ENCODE assay signal across 9 mouse cellular contexts in the genomic region with DNA sequence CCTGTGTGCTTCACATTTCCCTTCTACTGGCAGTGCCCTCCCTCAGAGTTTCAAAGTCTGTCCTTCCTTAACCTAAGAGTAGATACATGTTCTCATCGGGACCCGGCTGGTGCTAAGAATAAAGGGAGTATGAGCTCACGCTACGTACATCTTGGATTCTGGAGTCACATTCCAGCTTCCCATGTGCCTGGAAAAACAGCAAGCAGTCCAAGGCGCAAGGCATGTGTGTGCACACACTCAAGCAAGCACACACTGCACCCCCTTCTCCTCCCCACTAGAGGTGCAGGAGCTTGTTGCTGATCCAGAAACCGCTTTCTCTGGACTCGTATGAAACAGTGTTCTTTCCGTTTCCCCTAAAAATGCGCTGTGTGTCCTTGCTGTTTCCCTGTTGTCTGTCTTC. TPM values are rescaled to one million over a fixed set of nuclear protein-coding genes. Genes with fewer than 3 reads are reported as not detected.
A peak's percentile ranks its signal among the peaks of the same experiment; 100 is the strongest.
DNase-seq lines count a peak whose midpoint lies in the region; ATAC-seq lines count a peak whose summit lies in the region.
"Had no signal": no experiment of that assay in that cellular context is flagged by ENCODE, and none has a peak within 500 bp of the region (broad histone marks: within the 10 kb centered on the region; RNA-seq: fewer than 3 reads in every experiment).

No protein-coding gene starts in this region.

- peak; percentile 68 for ATAC-seq in heart, embryonic 14.5 days (ENCODE audit: insufficient number of reproducible peaks, insufficient read depth, low FRiP score, low read depth)
- ATAC-seq in hindbrain, embryonic 12.5 days (ENCODE audit: low FRiP score), result no peak

- H3K27me3 ChIP-seq in heart, embryonic 14.5 days (ENCODE audit: control insufficient read depth, insufficient read depth, low read length), result no peaks in the 10 kb centered on the region
- H3K27me3 ChIP-seq in hindbrain, embryonic 12.5 days, result no peaks in the 10 kb centered on the region

- peak overlapping the region; percentile 58 for H3K9ac ChIP-seq in heart, embryonic 14.5 days (ENCODE audit: low read length)
- no peak overlapping the region for H3K9ac ChIP-seq in hindbrain, embryonic 12.5 days

- intact Hi-C loops in gastrocnemius, postnatal 14 days (cut with DNase I; ENCODE audit: low total_unique reads), result no loop called here
- intact Hi-C loops in left cerebral cortex, postnatal 25 days (cut with DNase I), result no loop called here

- 24% methylated on average over 9 of the region's 9 CpGs for WGBS in heart, embryonic 14.5 days
- 86% methylated on average over 9 of the region's 9 CpGs for WGBS in hindbrain, embryonic 12.5 days

- H3K4me3 ChIP-seq in heart, embryonic 14.5 days (ENCODE audit: control insufficient read depth in 1 of 2, insufficient read depth in 1 of 2, low read depth in 1 of 2, low read length in 2 of 2), result no peak overlapping the region
- H3K4me3 ChIP-seq in hindbrain, embryonic 12.5 days, result no peak overlapping the region

- peaks cover 26 to 36% of the 10 kb centered on the region in 2 experiments for H3K4me1 ChIP-seq in heart, embryonic 14.5 days (ENCODE audit: control insufficient read depth in 2 of 2, insufficient read depth in 2 of 2, low read length in 2 of 2)
- 0 out of 2 replicates have a peak, but pooled peaks cover 2% of the 10 kb centered on the region for H3K4me1 ChIP-seq in hindbrain, embryonic 12.5 days

- DNase-seq in gastrocnemius, postnatal 14 days, result peak; percentile 24
- no peak for DNase-seq in gastrocnemius, postnatal 4 days (ENCODE audit: low spot score in 2 of 2)
- DNase-seq in brain, adult 2 months (ENCODE audit: low read depth, low spot score), result peak; percentile 70
- peak; percentile 45 to 72 for DNase-seq in left cerebral cortex, postnatal 25 days (ENCODE audit: low spot score in 2 of 2)
- no peak for DNase-seq in retina, embryonic 14.5 days (ENCODE audit: low spot score)
- DNase-seq in adrenal gland, adult 2 months, result no peak
- DNase-seq: kidney, postnatal 10 days had no signal

- no peaks in the 10 kb centered on the region for H3K9me3 ChIP-seq in heart, embryonic 14.5 days (ENCODE audit: control insufficient read depth, low read length)
- H3K9me3 ChIP-seq in hindbrain, embryonic 12.5 days (replicated peaks), result no peaks in the 10 kb centered on the region

- H3K27ac ChIP-seq in heart, embryonic 14.5 days (replicated peaks in 1 of 2; ENCODE audit: control insufficient read depth in 1 of 2, insufficient read depth in 1 of 2, low read depth in 2 of 2, low read length in 2 of 2), result peak overlapping the region; percentile 77 to 84
- H3K27ac ChIP-seq in hindbrain, embryonic 12.5 days, result no peak overlapping the region

- peak overlapping the region; percentile 44 for H3K4me2 ChIP-seq in heart, embryonic 14.5 days (ENCODE audit: low read length)
- no peak overlapping the region for H3K4me2 ChIP-seq in hindbrain, embryonic 12.5 days (replicated peaks)

- H3K36me3 ChIP-seq in heart, embryonic 14.5 days (ENCODE audit: control insufficient read depth, insufficient read depth, low read length), result peaks cover 36% of the 10 kb centered on the region
- H3K36me3 ChIP-seq in hindbrain, embryonic 12.5 days, result 0 out of 2 replicates have a peak, but pooled peaks cover 4% of the 10 kb centered on the region

RNA-seq across cellular contexts. Expression of a gene that starts 31.3 kb away (rescaled TPM):
- total RNA-seq in gastrocnemius, postnatal 14 days (2021), result 100 to 1,000 TPM; 131 to 142 TPM
- 100 to 1,000 TPM; 219 to 227 TPM for total RNA-seq in gastrocnemius, postnatal 4 days (2021)
- 266 and 278 TPM in 2 replicates for polyA plus RNA-seq in heart, embryonic 14.5 days (2014; fragmentation: Nextera tagmentation; extraction: Ambion mirVana)
- 10 to 100 TPM; 15.0 to 15.8 TPM for total RNA-seq in left cerebral cortex, postnatal 25 days (2021)
- total RNA-seq in adrenal gland, adult 2 months (2021), result 10 to 100 TPM; 20.9 to 25.8 TPM
- 3.7 and 4.9 TPM in 2 replicates for polyA plus RNA-seq in adrenal gland, adult 2 months (2012; rRNA removed)
- 49.0 and 55.3 TPM in 2 replicates for polyA plus RNA-seq in hindbrain, embryonic 12.5 days (2016; fragmentation: Nextera tagmentation; extraction: Ambion mirVana)

Comparison
In these comparisons a context has a peak if more than half of its experiments do, and no peak if none do; other contexts are left out.
1. DNase-seq: peak in gastrocnemius, postnatal 14 days (single experiment), brain, adult 2 months (single experiment) and left cerebral cortex, postnatal 25 days (2 of 2); none in gastrocnemius, postnatal 4 days (0 of 2), retina, embryonic 14.5 days (single experiment) and adrenal gland, adult 2 months (single experiment).
2. RNA of a gene that starts 31.3 kb away (total RNA-seq): 219 to 227 TPM in gastrocnemius, postnatal 4 days and 131 to 142 TPM in gastrocnemius, postnatal 14 days; 20.9 to 25.8 TPM in adrenal gland, adult 2 months and 15.0 to 15.8 TPM in left cerebral cortex, postnatal 25 days; every median in the first group is over 4 times any median in the second.